ENCODE assay signal across 15 mouse cellular contexts in genomic region chr15:5512546-5512945, GRCm38 (mm10).
DNase-seq lines count a peak whose midpoint lies in the region; ATAC-seq lines count a peak whose summit lies in the region.
"Had no signal": no experiment of that assay in that cellular context is flagged by ENCODE, and none has a peak within 500 bp of the region (broad histone marks: within the 10 kb centered on the region; RNA-seq: fewer than 3 reads in every experiment).

No protein-coding gene starts in this region.

- DNase-seq in CD4-positive helper T cell, adult 2 months (ENCODE audit: low read depth, low spot score), result peak; percentile 54
- DNase-seq in CD4-positive, CD25-positive, alpha-beta regulatory T cell, adult 2 months (ENCODE audit: low read depth, low spot score), result peak; percentile 35
- DNase-seq in thymus, adult 18-20 months, result no peak
- DNase-seq in right cerebral cortex, adult 18-20 months, result no peak
- DNase-seq: adrenal gland, postnatal 10 days; adrenal gland, postnatal 36 days; cerebellum, adult 11 months; cerebellum, adult 2 months; heart, postnatal 36 days; kidney, adult 18-20 months had no signal

- ATAC-seq in activated CD4-positive, CD25-positive, alpha-beta regulatory T cell, adult 4 months, result peak; percentile 33
- ATAC-seq in inflammation-experienced regulatory T-cells, adult 6 months, result peak; percentile 22
- ATAC-seq in monocyte, adult 5-6 weeks (replicated peaks; ENCODE audit: insufficient number of reproducible peaks, low FRiP score, low TSS enrichment, poor library complexity, severe bottlenecking), result no peak
- ATAC-seq: forebrain, embryonic 13.5 days; forebrain, embryonic 16.5 days had no signal

Comparison
In these comparisons a context has a peak if more than half of its experiments do, and no peak if none do; other contexts are left out.
1. DNase-seq: peak in CD4-positive helper T cell, adult 2 months (single experiment) and CD4-positive, CD25-positive, alpha-beta regulatory T cell, adult 2 months (single experiment); none in thymus, adult 18-20 months (0 of 2) and right cerebral cortex, adult 18-20 months (single experiment).